Mouse (Mus musculus): ENCODE measurements at regions not wholly inside any gene's neighbourhood (a gene's known extent, or its start where the extent isn't known, plus 50 kb on each side); places are given as distances from the start of the nearest gene placed in this dataset.

DNA sequence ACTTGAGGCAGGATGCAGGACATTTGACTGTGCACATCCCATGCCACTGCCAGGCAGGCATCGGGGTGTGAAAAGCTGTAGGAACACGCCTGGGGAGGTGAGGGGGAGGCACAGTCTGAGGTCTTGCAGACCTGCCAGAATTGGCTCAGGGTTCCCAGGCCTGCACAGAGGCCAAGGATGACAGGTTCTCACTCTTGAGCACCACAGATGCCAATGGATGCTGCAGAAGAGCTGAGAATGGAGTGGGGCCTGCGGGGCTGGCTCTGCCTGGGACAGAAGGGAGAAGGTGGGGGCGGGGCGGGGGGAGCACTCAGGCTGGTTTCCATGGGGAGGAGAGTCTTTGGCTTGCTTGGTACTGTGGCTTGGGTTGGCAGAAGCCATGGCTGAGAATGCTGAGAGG, 469.2 kb upstream of the Syt1 start:
- Histone ChIP-seq H3K4me1 (no peaks in the 10 kb centered on the region), H3K27me3 (no peaks in the 10 kb centered on the region), H3K36me3 (no peaks in the 10 kb centered on the region), H3K9me3 (no peaks in the 10 kb centered on the region), H3K9ac (replicated peaks) (no peak overlapping the region), H3K27ac (replicated peaks) (no peak overlapping the region), H3K4me2 (replicated peaks) (no peak overlapping the region), H3K4me3 (no peak overlapping the region)
- peak; percentile 23; the same call in 1 of the 2 replicates for ATAC-seq (ENCODE audit: low FRiP score, low read depth)
- 78% methylated on average over 5 of the region's 5 CpGs for WGBS

DNA sequence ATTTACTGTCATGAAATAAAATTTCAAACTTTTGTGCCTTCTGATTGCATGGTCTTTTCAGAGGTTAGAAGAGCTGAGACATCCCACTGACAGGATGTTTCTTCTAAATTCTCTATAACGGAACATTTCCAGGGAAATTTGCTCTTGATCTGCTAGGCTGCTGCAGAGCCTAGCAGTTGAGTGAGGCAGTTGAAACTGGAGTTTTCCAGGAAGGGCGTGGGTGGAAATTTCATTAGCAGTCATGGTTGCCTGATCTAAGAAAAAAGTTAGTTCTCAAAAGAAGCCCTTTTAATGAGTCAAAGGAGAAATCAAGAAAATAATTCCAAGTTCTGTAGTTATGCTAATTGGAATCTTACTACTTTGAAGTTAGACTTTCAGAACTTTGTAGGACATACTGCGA, 455.7 kb upstream of the Syt1 start:
- H3K4me3 ChIP-seq, result no peak overlapping the region
- H3K36me3 ChIP-seq, result no peaks in the 10 kb centered on the region
- ATAC-seq (ENCODE audit: low FRiP score, low read depth), result no peak
- H3K27ac ChIP-seq (replicated peaks), result no peak overlapping the region
- H3K27me3 ChIP-seq, result no peaks in the 10 kb centered on the region
- WGBS, result 81% methylated on average over 3 of the region's 3 CpGs
- no peaks in the 10 kb centered on the region for H3K4me1 ChIP-seq
- no peak overlapping the region for H3K4me2 ChIP-seq (replicated peaks)
- H3K9me3 ChIP-seq, result no peaks in the 10 kb centered on the region
- H3K9ac ChIP-seq (replicated peaks), result no peak overlapping the region

DNA sequence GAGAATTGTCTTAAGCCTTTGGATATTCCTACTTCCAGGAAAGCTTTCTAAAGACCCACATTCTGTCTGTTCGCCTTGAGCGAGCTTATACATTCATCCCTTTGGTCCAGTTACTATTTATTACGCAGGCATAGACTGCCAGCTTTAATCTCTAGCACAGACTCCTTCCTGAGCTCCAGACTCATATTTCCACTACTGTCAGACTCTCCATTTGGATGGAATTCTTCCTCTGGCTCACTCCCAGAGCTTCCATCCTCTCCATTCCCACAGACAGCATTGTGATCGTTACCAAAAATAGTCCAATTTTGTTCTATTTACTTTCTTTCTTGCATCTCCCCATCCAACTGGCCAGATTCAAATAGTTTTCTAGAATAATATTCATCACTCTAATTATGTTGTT, 420.3 kb upstream of the Syt1 start:
- H3K27me3 ChIP-seq, result no peaks in the 10 kb centered on the region
- no peak overlapping the region for H3K4me2 ChIP-seq (replicated peaks)
- no peak overlapping the region for H3K9ac ChIP-seq (replicated peaks)
- H3K36me3 ChIP-seq, result no peaks in the 10 kb centered on the region
- no peaks in the 10 kb centered on the region for H3K4me1 ChIP-seq
- WGBS, result 93% methylated on average over 4 of the region's 4 CpGs
- no peak overlapping the region for H3K4me3 ChIP-seq
- H3K27ac ChIP-seq (replicated peaks), result no peak overlapping the region
- ATAC-seq (ENCODE audit: low FRiP score, low read depth), result no peak
- no peaks in the 10 kb centered on the region for H3K9me3 ChIP-seq

DNA sequence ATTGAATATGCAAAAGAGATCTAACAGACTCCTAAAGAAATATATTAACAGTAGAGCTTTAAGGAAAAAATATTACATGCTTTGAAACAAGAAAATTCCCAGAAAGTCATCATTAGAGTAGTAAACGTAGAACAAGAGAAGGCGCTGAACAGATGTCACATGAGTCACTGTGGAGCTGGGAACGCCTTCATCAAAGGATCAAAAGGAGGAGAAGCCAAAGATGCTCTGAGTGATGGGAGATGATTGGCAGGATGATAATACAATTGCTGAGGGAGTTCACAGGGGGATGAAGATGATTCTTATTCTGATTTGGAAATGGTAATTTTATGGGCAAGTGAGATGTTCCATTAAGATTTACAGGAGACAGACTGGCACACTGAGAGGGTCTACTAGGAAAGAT, 417.1 kb upstream of the Syt1 start:
- no peak for ATAC-seq (ENCODE audit: low FRiP score, low read depth)
- Histone ChIP-seq H3K27ac (replicated peaks) (no peak overlapping the region), H3K4me2 (replicated peaks) (no peak overlapping the region), H3K27me3 (no peaks in the 10 kb centered on the region), H3K4me3 (no peak overlapping the region), H3K4me1 (no peaks in the 10 kb centered on the region), H3K9ac (replicated peaks) (no peak overlapping the region), H3K36me3 (no peaks in the 10 kb centered on the region), H3K9me3 (no peaks in the 10 kb centered on the region)
- WGBS, result 83% methylated on average over 3 of the region's 3 CpGs

DNA sequence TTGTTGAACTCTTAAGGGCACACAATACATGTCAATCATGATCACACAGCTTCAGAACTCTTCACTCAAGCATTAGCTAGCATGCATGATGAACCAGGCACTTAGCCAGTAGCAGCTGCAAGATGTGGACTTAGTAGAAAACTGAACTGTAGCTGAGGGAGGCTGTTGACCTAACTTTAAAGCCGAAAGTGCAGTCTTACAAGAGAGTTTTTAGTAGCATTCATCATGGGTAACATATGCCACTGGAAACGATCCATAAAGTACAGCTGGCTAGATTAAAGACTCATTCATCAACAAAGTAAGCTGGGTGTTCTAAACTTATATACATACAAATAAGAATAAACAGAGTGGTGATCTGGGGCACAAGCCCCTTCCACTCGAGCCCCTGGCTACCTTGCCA, 396.2 kb upstream of the Syt1 start:
- Histone ChIP-seq H3K9ac (replicated peaks) (no peak overlapping the region), H3K4me3 (no peak overlapping the region), H3K27me3 (no peaks in the 10 kb centered on the region), H3K4me2 (replicated peaks) (no peak overlapping the region), H3K4me1 (no peaks in the 10 kb centered on the region), H3K9me3 (no peaks in the 10 kb centered on the region), H3K27ac (replicated peaks) (no peak overlapping the region), H3K36me3 (no peaks in the 10 kb centered on the region)
- WGBS, result 79% methylated on average over 3 of the region's 3 CpGs
- ATAC-seq (ENCODE audit: low FRiP score, low read depth), result no peak

DNA sequence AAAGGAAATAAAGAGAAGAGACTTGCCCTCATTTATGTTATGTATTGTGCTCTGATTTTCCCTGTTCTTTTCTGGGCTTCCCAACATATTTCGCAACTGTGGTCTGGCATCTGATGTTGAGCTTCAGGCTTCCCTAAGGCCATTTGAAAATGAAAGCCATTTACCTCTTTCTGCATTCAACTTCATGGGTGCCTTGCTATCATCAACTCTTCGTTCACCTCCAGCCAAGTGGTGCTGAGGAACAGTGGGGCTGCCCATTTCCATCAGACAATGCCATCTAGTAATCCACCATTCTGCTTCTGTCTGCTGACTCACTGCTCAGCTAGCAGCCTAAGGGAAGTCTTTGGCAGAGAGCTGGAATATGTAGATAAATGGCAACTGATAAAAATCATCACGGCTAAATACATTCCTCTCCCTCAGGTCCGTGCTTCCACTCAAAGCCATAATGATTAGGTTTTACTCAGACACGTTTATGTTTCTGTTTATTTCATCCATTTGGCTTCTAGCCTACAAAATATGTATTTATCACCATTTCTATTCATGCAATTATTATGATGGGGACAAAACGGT, 394.4 kb upstream of the Syt1 start:
- Histone ChIP-seq H3K9ac (replicated peaks) (no peak overlapping the region), H3K4me2 (replicated peaks) (no peak overlapping the region), H3K36me3 (no peaks in the 10 kb centered on the region), H3K4me1 (no peaks in the 10 kb centered on the region), H3K27ac (replicated peaks) (no peak overlapping the region), H3K27me3 (no peaks in the 10 kb centered on the region), H3K4me3 (no peak overlapping the region), H3K9me3 (no peaks in the 10 kb centered on the region)
- WGBS, result 91% methylated on average over 6 of the region's 6 CpGs
- ATAC-seq (ENCODE audit: low FRiP score, low read depth), result no peak

DNA sequence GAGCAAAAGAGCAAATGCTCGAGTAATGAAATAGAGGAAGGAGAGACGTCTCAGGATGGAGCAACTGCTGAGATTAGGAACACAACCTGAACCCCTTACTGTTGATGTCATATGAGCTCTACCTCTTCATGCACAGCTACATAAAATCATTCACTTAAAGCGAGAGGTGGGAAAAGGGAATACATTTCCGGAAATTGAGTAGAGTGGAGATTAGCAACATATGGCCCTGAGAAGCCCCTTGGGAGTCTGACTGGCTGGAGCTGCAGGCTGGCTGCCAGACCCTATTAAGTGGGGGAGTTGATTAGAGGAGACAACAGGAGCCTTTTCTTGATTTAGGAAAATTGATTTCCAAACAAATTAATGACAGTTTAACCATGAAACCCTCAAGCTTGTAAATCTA, 373.0 kb upstream of the Syt1 start:
- Histone ChIP-seq H3K4me1 (no peaks in the 10 kb centered on the region), H3K9ac (replicated peaks) (no peak overlapping the region), H3K36me3 (no peaks in the 10 kb centered on the region), H3K4me2 (replicated peaks) (no peak overlapping the region), H3K4me3 (no peak overlapping the region), H3K27ac (replicated peaks) (no peak overlapping the region), H3K9me3 (no peaks in the 10 kb centered on the region), H3K27me3 (no peaks in the 10 kb centered on the region)
- ATAC-seq (ENCODE audit: low FRiP score, low read depth), result peak; percentile 79
- 59% methylated on average over 4 of the region's 4 CpGs for WGBS

DNA sequence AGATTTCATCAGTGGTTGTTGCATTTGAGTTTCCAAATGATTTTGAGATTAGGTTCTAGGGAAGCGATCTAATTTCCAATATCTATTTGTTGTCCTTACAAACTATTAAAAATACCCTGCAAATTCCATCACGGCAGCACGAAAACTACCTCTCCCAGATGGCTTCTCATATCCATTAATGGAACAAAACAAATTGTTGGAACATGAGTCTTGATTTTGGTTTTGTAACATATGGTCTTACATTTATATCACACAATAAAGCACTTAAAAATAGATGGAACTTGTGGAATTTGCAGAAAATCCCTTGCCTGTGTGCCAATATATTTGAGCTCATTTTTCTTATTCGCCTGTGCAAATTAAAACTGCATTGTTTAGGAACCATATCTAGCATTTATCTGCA, 368.1 kb upstream of the Syt1 start:
- Histone ChIP-seq H3K27me3 (no peaks in the 10 kb centered on the region), H3K36me3 (no peaks in the 10 kb centered on the region), H3K4me1 (no peaks in the 10 kb centered on the region; the same call in 1 of the 2 replicates), H3K9me3 (no peaks in the 10 kb centered on the region), H3K9ac (replicated peaks) (no peak overlapping the region), H3K4me3 (no peak overlapping the region), H3K4me2 (replicated peaks) (no peak overlapping the region), H3K27ac (replicated peaks) (no peak overlapping the region)
- WGBS, result 94% methylated on average over 4 of the region's 4 CpGs
- ATAC-seq (ENCODE audit: low FRiP score, low read depth), result no peak

DNA sequence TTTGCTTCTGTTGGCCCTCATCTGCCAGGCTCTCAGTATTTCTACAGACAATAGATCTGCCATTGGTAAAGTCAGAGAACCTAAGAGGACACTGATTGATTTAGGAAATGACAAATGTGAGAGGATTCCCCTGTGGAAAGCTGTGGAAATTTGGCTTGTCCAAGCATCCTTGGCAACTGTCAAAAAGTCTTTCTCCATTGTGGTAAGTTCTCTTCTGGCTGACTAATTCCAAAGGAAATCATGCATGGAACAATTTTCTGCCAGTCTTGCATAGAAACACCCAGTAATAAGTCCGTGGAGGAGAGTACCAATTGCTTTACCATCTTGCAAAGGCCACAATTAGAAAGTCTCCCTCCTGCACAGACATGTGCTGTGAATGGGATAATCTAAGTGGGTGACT, 349.4 kb upstream of the Syt1 start:
- H3K36me3 ChIP-seq, result no peaks in the 10 kb centered on the region
- no peak overlapping the region for H3K27ac ChIP-seq (replicated peaks)
- H3K4me1 ChIP-seq, result no peaks in the 10 kb centered on the region
- H3K27me3 ChIP-seq, result no peaks in the 10 kb centered on the region
- WGBS, result 49% methylated on average over 1 of the region's 1 CpGs
- H3K4me3 ChIP-seq, result no peak overlapping the region
- no peak overlapping the region for H3K4me2 ChIP-seq (replicated peaks)
- H3K9me3 ChIP-seq, result no peaks in the 10 kb centered on the region
- no peak overlapping the region for H3K9ac ChIP-seq (replicated peaks)
- no peak for ATAC-seq (ENCODE audit: low FRiP score, low read depth)

DNA sequence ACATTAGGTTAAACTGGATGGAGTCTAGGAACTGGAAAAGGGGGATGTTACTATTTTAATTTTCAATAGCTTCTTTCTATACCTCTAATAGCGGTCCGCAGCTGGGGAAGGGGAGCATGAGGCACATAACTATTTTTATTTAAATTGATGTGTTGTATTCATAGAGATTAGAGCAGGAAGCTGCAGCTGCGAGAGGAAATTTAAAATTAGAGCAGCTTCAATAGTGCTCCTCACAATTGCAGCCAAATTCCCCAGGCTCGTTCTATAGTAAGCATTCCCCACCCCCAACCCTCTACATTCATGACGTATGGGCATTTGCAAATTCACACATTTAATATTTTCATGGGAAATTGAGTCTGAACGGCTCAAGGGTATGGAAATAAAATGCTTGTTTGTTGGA, 348.0 kb upstream of the Syt1 start:
- Histone ChIP-seq H3K4me3 (no peak overlapping the region), H3K4me1 (no peaks in the 10 kb centered on the region), H3K36me3 (no peaks in the 10 kb centered on the region), H3K27me3 (no peaks in the 10 kb centered on the region), H3K9ac (replicated peaks) (no peak overlapping the region), H3K4me2 (replicated peaks) (no peak overlapping the region), H3K9me3 (no peaks in the 10 kb centered on the region), H3K27ac (replicated peaks) (no peak overlapping the region)
- ATAC-seq (ENCODE audit: low FRiP score, low read depth), result peak; percentile 52
- WGBS, result 62% methylated on average over 6 of the region's 6 CpGs

DNA sequence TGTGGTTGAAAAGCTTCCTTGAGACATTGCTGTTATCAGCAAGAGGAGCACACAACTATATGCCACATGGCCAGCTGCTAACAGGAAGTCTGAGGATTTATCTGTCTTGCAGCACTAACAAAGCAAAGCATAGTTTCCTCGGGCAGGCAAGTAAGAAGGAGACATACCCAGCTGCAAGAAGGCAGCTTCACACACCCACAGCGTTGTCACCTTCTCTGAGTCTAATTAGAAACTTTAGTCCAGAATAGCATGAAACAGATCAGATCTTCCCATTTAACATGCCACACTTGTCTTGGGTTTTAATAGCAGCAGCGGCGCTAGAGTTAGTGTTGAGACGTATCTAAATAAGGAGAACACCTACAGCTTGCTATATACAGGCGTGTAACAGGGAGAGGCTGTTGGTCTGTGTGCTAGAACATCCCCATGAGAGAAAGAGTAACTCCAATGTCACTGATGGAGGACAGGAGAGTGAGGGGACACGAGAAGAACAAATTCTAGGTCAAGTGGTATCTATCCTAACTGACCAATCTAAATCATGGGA, 322.1 kb upstream of the Syt1 start:
- Histone ChIP-seq H3K36me3 (no peaks in the 10 kb centered on the region), H3K4me3 (no peak overlapping the region), H3K4me2 (replicated peaks) (no peak overlapping the region), H3K4me1 (no peaks in the 10 kb centered on the region), H3K27me3 (no peaks in the 10 kb centered on the region), H3K27ac (replicated peaks) (no peak overlapping the region), H3K9me3 (no peaks in the 10 kb centered on the region), H3K9ac (replicated peaks) (no peak overlapping the region)
- ATAC-seq (ENCODE audit: low FRiP score, low read depth), result no peak
- WGBS, result 89% methylated on average over 7 of the region's 7 CpGs

DNA sequence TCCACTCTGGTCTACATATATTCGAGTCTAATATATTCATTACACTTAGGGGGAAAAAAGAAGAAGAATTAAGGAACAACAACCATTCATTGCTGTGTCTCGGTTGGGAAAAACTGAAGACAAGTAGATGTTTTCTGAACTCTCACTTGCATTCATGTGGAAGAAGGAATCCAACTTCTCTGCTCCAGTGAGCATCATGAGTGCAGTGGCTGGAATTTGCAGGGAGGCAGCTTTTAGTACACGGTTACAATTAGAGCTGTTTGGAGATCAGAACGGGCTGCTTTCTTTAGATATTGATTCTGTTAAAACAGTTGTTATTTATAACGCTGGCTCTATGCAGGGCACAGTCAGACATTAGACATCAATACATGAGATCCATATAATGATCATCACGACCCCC, 298.5 kb upstream of the Syt1 start:
- Histone ChIP-seq H3K4me1 (no peaks in the 10 kb centered on the region), H3K27me3 (no peaks in the 10 kb centered on the region), H3K4me2 (replicated peaks) (no peak overlapping the region), H3K36me3 (no peaks in the 10 kb centered on the region), H3K9me3 (no peaks in the 10 kb centered on the region), H3K27ac (replicated peaks) (no peak overlapping the region), H3K9ac (replicated peaks) (no peak overlapping the region), H3K4me3 (no peak overlapping the region)
- WGBS, result 71% methylated on average over 6 of the region's 6 CpGs
- no peak for ATAC-seq (ENCODE audit: low FRiP score, low read depth)

DNA sequence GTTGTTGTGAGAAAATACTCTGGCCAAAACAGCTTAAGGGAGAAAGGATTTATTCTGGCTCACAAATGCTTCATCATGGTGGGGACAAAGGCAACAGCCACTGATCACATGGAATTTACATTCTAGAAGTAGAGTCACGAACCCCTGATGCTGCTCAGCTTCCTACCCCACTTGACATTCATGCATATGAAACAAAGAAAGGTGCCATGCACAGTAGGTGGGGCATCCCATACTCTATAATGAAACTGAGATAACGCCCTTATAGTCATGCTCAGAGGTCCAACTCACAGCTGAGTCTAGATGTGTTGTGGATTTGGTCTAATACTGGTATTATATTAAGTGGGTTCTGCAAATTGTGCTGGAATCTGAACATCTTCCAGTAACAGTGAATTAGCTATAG, 289.4 kb upstream of the Syt1 start:
- Histone ChIP-seq H3K9me3 (no peaks in the 10 kb centered on the region), H3K27ac (replicated peaks) (no peak overlapping the region), H3K27me3 (no peaks in the 10 kb centered on the region), H3K4me3 (no peak overlapping the region), H3K9ac (replicated peaks) (no peak overlapping the region), H3K36me3 (no peaks in the 10 kb centered on the region), H3K4me1 (no peaks in the 10 kb centered on the region), H3K4me2 (replicated peaks) (no peak overlapping the region)
- WGBS, result 74% methylated on average over 2 of the region's 2 CpGs
- no peak for ATAC-seq (ENCODE audit: low FRiP score, low read depth)

All from midbrain, embryonic 12.5 days (tissue).